Mouse (Mus musculus): ENCODE measurements around the gene Pop5. TPM values are rescaled to one million over a fixed set of nuclear protein-coding genes. Genes with fewer than 3 reads are reported as not detected.

Gene Pop5
- total RNA-seq (2021) = 77.2 and 94.0 TPM in 2 replicates
- long read RNA-seq, partial matches to known transcripts = 38 of 46 reads
- long read RNA-seq, other reads (novel, unspliced or antisense) = 6 of 46 reads

GRCm38 (mm10) chr5:115235786-115236263 lies at the start of gene Pop5:
Gene Pop5, plus strand, starts transcription at chr5:115235836.
- DNase-seq = peak; percentile 94

DNA sequence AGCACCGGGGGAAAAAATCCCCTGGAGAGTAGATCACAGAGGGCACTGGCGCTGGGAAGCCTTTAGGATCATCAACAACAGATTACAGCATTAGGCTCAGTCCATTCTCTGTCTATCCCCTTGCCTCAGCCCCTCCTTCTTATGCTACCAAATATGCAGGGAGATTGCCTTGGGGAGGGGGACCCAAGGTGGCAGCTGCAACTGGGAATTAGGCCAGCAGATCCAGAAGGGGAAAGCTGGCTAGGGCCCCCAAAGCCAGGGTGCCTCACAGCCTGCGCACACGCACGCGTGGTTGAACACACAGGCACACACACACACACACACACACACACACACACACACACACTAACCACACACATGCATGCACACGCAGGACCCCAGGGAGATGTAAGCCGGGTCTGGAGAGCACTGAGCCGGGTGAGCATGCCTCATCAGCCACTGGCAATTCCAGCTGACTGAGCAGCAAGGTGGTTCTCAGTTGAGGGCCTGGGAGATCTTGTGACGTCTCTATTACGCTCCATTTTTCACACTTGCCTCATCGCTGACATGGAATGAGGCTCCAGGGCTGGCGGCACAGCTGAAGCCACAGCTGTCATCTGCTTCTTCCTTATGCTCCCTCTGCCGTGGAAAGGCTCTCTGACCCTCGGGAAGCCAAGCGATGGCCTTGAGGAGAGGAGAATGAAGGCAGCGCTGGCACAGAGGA lies 49.1 kb upstream of the Pop5 start:
- no peak for DNase-seq

DNA sequence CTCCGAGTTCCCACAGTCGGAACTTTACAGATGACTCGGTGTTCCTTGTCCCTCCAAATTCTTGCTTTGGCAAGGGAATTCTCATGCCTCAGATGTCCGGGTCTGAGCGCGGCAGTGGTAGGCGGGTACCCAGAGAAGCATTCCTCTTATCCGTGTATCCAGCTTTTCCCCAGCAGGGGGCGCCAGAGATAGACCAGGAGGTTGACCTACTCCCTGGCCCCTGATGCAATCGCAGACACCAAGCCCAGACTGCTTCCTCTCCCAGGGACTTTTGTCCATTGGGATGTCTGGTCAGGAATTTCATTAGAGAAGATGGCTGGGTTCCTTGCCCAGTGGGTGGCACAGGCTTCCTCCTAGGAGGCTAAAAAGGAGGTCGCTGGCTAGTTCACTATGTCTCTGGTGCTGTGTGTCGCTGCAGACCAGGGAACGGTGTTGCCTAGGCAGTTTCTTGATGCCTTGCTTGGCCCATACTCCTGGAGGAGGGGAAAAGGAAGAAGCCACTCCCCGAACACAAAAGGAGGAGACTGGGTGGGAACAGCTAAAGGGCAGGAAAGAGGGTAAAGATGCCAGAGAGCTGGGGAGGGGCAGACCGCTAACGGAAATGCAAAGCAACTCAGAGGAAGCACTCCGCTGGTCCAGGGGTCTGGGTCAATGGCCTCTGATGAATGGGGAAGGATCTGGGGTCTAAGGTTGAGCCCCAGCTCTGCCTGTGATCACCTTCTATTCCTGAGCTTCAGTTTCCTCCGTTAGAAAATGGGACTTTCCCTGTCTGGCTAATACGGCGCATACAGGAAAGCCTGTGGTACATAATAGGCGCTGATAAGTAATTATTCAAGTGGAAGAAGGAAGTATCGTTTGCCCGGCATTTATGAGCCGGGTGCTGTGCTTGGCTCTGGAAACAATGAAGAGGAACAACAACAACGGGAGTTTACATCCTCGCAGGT lies 48.2 kb upstream of the Pop5 start:
- DNase-seq = peak; percentile 98

- DNase-seq = peak; percentile 48
These were observed 46.8 kb upstream of the Pop5 start for GRCm38 (mm10) chr5:115188824-115189223.

DNA sequence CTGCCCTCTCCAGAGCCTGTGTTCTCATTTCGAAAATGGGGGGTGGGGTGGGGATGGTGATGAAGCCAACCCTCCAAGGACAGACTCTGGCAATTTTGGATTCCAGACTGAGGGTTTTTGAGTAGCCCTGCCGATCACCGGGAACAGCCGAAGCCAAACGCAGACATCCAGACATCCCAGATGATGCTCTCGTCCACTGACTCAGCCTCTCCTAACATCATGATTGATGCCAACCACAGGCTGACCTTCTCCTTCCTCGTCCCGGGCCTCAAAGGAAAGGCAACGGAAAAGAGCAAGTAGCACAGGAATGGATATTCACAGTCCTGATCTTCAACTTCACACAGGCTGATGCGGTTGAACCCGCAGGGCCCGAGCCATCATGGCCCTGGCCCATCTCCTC lies 45.6 kb upstream of the Pop5 start:
- DNase-seq = peak; percentile 35

DNA sequence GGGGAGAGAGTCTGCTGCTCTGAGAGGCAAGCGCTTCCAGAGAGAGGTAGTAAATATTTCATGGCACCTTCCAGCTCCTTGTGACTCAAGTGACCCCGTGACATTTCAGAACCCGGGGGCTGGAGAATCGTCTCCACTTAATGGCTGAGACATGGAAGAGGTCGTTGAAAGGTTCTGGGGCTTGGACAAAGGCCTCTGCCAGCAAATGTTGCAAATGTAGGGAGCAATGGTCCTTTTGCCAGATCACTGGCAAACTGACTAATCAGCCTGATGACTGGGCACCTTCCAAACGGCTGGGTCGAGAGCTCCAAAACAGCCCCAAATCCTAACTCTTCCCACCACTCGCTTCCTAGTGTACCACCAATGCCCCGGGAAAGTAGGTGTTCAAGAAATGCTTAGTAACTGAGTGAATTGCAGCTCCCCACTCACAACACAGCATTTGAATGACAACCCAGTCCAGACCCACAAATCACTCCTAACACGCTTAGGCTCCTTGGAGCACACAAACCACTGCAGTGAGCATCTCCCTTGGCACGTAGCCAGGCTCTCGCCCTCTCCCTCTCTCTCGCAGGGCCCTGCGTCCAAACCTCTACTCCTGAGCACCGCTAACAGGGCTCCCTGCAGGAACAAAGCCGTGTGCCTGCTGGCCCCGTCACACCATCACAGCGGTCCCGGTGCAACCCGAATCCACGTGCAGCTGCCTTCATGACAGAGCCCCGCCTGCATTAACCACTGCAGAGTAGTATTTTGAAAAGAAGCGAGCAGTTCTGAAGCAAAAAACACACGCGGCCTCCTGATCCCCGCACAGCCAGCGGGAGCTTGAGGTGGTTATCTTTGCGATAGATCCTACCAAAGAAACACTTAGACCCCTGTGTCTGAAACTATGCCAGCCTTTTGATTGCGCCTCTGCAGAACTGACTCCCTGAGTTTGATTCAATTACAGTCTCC lies 43.5 kb upstream of the Pop5 start:
- peak; percentile 56 for DNase-seq

GRCm38 (mm10) chr5:115192828-115193195 lies 42.8 kb upstream of the Pop5 start:
- DNase-seq = no peak

GRCm38 (mm10) chr5:115193226-115193625 lies 42.4 kb upstream of the Pop5 start:
- DNase-seq = peak; percentile 88

- DNase-seq = peak; percentile 76
These were observed 41.7 kb upstream of the Pop5 start, which contains the start of gene Cabp1 for GRCm38 (mm10) chr5:115193669-115194625. Gene Cabp1, minus strand, starts transcription at chr5:115194381.

GRCm38 (mm10) chr5:115194626-115195221 lies 40.9 kb upstream of the Pop5 start:
- DNase-seq = no peak

- DNase-seq = no peak
These were observed 31.7 kb upstream of the Pop5 start for GRCm38 (mm10) chr5:115203735-115204561.

- peak; percentile 47 for DNase-seq
These were observed 30.9 kb upstream of the Pop5 start for GRCm38 (mm10) chr5:115204562-115205311.

DNA sequence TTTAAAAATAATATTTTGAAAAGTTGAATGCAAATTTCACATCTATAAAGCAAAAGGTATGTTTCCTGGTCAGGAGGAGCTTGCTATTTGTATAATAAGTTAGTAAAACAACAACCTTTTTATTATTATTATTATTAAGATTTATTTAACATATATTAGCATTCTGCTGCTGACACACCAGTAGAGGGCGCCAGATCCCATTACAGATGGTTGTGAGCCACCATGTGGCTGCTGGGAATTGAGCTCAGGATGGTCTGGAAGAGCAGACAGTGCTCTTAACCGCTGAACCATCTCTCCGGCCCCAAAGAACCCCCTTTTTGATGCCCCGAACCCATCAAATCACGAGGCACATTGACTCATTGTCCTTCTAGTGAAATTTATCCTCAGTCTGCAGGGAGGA lies 28.4 kb upstream of the Pop5 start:
- no peak for DNase-seq

DNA sequence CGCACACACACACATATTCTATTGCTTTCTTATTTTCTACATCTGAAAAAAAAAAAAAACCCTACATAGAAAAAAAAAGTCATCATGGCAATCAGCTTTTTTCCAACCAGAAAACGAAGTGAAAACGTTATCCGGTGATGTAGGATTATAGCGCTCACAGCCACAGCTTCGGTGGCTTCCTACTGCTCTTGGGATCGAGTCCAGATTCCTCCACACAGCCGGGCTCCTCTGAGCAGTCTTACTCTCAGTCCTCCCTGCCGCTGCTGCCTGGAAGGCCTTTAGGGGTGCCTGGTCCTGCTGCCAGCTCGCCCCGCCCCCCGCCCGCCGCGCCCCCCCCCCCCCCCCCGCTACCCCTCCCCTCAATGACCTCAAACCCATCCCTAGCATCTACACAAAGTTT lies 27.7 kb upstream of the Pop5 start:
- DNase-seq = no peak

DNA sequence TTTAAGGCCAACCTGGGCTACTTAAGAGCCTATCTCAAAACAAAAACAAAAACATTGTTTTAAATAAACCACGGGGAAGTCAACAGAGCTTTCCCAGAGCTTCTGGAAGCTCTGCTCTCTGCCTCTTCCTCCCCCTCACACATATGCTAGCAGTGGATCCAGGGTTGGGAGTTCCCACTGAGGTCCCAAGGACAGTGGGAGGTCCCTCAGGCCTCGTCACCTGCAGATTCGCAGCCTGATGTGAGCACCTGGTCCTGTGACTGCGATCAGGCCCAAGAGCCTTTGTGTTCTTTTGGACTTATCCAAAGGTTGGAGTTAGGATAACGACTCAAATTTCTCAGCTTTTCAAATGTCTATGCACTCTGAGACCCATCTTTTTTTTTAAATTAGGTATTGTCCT lies 27.0 kb upstream of the Pop5 start:
- no peak for DNase-seq

DNA sequence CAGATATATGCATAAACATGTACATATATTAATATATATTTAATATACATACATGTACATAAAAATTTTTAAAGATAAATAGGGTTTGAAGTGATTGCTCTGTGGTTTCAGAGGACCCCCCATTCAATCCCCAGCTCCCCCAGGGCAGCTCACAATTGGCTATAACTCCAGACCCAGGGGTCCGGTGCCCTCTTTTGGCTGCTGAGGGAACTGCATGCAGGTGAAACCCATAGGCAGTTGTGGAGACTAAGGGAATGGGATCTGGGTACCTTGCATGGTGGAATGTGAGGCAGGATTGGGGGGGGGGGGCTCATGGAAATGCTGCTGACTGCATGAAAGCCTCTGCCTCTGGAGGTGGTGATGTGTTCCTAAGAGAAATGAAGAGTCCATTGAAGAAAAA lies 25.3 kb upstream of the Pop5 start:
- DNase-seq = peak; percentile 51

- no peak for DNase-seq
These were observed 23.2 kb upstream of the Pop5 start for GRCm38 (mm10) chr5:115212451-115212850.

GRCm38 (mm10) chr5:115212861-115213260 lies 22.8 kb upstream of the Pop5 start:
- DNase-seq = no peak

DNA sequence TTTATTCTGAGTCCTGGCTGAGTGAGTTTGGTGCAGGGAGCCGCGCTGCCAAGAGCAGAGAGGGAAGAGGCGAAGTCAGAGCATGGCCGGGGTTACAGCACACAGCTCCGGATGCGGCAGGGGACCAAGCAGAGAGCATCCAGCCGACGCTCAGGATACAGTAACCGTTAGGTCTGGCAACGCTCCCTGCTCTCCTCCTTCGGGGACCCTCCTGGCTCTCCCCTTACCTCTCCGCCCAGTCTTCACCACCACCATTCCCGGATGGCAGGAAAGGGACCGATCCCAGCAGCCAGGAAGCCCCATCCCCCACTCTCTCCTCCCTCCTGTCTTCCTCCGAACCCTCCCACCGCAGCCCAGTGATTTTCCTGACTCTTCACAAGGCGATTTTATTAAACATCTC lies 20.8 kb upstream of the Pop5 start:
- DNase-seq = no peak

Measured in adrenal gland, postnatal 25 days (tissue).